ENCODE assay signal across 12 mouse cellular contexts in genomic region chr7:26775866-26776265, GRCm38 (mm10). TPM values are rescaled to one million over a fixed set of nuclear protein-coding genes. Genes with fewer than 3 reads are reported as not detected.
A peak's percentile ranks its signal among the peaks of the same experiment; 100 is the strongest.
DNase-seq lines count a peak whose midpoint lies in the region; ATAC-seq and TF ChIP-seq lines count a peak whose summit lies in the region.
"Had no signal": no experiment of that assay in that cellular context is flagged by ENCODE, and none has a peak within 500 bp of the region (broad histone marks: within the 10 kb centered on the region; RNA-seq: fewer than 3 reads in every experiment).

No protein-coding gene starts in this region.

- ATAC-seq in frontal cortex, adult (ENCODE audit: low TSS enrichment), result peak; percentile 27; the same call in 1 of the 2 replicates
- 0 out of 2 replicates have a peak, but pooled peaks have one; percentile 23 for ATAC-seq in embryonic facial prominence, embryonic 11.5 days (replicated peaks; ENCODE audit: insufficient number of reproducible peaks, low FRiP score, low TSS enrichment, low read depth)

- in situ Hi-C loops in CH12.LX (cut with MboI; ENCODE audit: low pct_ligation_motif_present, low pct_unique_long_range_greater_than_20kb, low sequenced_read_pairs), result loop anchor here (10.0 kb wide), 1 partner anchor 69 kb away; no protein-coding TSS in a partner anchor

- no peak for TF ChIP-seq EP300 in CH12.LX (IDR thresholded peaks at IDR 0.05; ENCODE audit: low read length)

- peaks cover 0 to 2% of the 10 kb centered on the region in 2 experiments for H3K36me3 ChIP-seq in CH12.LX (replicated peaks in 1 of 2; ENCODE audit: control insufficient read depth in 1 of 2, insufficient read depth in 1 of 2, low read length in 1 of 2)
- no peaks in the 10 kb centered on the region for H3K36me3 ChIP-seq in embryonic facial prominence, embryonic 11.5 days (replicated peaks; ENCODE audit: control insufficient read depth, insufficient read depth, low read depth, low read length)
- H3K36me3 ChIP-seq: neural tube, embryonic 13.5 days had no signal

- no peak overlapping the region for H3K27ac ChIP-seq in CH12.LX (ENCODE audit: insufficient read depth, low read depth)
- no peak overlapping the region for H3K27ac ChIP-seq in embryonic facial prominence, embryonic 11.5 days (replicated peaks; ENCODE audit: low read depth, low read length)
- H3K27ac ChIP-seq: neural tube, embryonic 13.5 days had no signal

- no peak for DNase-seq in frontal cortex, postnatal 25 days (ENCODE audit: low spot score in 2 of 2)
- DNase-seq in CH12.LX (ENCODE audit: extremely low read depth), result peak; percentile 49
- peak; percentile 52 for DNase-seq in embryonic facial prominence, embryonic 11.5 days (ENCODE audit: low spot score)
- DNase-seq in kidney, postnatal 4 days, result peak; percentile 9 to 31
- no peak for DNase-seq in urinary bladder, postnatal 4 days (ENCODE audit: low spot score in 2 of 2)
- no peak for DNase-seq in layer of hippocampus, adult 8-10 months (ENCODE audit: low spot score in 2 of 2)
- DNase-seq in spleen, postnatal 4 days (ENCODE audit: low spot score in 2 of 2), result no peak
- DNase-seq: cerebellum, adult 9-11 months; gastrocnemius, postnatal 14 days had no signal

- H3K9me3 ChIP-seq in CH12.LX (replicated peaks; ENCODE audit: low read length), result no peaks in the 10 kb centered on the region
- no peaks in the 10 kb centered on the region for H3K9me3 ChIP-seq in embryonic facial prominence, embryonic 11.5 days (replicated peaks; ENCODE audit: control insufficient read depth, low read length)

- dilution Hi-C loops in CH12.LX (cut with MboI; ENCODE audit: extremely low pct_ligation_motif_present, extremely low pct_unique_long_range_greater_than_20kb, low sequenced_read_pairs), result no loop called here

- WGBS in embryonic facial prominence, embryonic 11.5 days, result 20% methylated on average over 6 of the region's 6 CpGs

- TF ChIP-seq CTCF in CH12.LX (conservative IDR thresholded peaks at IDR 0.05 in 1 of 2, IDR thresholded peaks at IDR 0.05 in 1 of 2; ENCODE audit: low read depth in 2 of 2, low read length in 2 of 2), result peak in 1 of 2 experiments; percentile 87; a peak in 2 of 4 replicates

- H3K79me2 ChIP-seq in CH12.LX (replicated peaks; ENCODE audit: control insufficient read depth, extremely low read depth, insufficient read depth, poor library complexity, severe bottlenecking), result peaks cover 5% of the 10 kb centered on the region; the same call in 1 of the 2 replicates

- no peak for TF ChIP-seq POLR2A in CH12.LX (IDR thresholded peaks at IDR 0.05; ENCODE audit: low read depth, low read length)

- peaks cover 10 to 14% of the 10 kb centered on the region in 2 experiments for H3K4me1 ChIP-seq in CH12.LX (ENCODE audit: control insufficient read depth in 1 of 2, insufficient read depth in 2 of 2)
- no peaks in the 10 kb centered on the region for H3K4me1 ChIP-seq in embryonic facial prominence, embryonic 11.5 days (ENCODE audit: control insufficient read depth, insufficient read depth, low read length)
- H3K4me1 ChIP-seq: neural tube, embryonic 13.5 days had no signal

- no peak overlapping the region for H3K4me2 ChIP-seq in CH12.LX (ENCODE audit: insufficient read depth, low read depth, poor library complexity, severe bottlenecking)
- H3K4me2 ChIP-seq in embryonic facial prominence, embryonic 11.5 days (ENCODE audit: low read depth, low read length), result no peak overlapping the region
- H3K4me2 ChIP-seq: neural tube, embryonic 13.5 days had no signal

- TF ChIP-seq RAD21 in CH12.LX (IDR thresholded peaks at IDR 0.05; ENCODE audit: low read depth, low read length), result peak; percentile 78

- no peak overlapping the region for H3K4me3 ChIP-seq in CH12.LX (replicated peaks in 1 of 3; ENCODE audit: low read depth in 2 of 3, low read length in 2 of 3, poor library complexity in 1 of 3)
- no peak overlapping the region for H3K4me3 ChIP-seq in embryonic facial prominence, embryonic 11.5 days (ENCODE audit: low read depth, low read length)
- H3K4me3 ChIP-seq: neural tube, embryonic 13.5 days had no signal

- H3K27me3 ChIP-seq in CH12.LX (replicated peaks), result peaks cover 11% of the 10 kb centered on the region
- H3K27me3 ChIP-seq in embryonic facial prominence, embryonic 11.5 days (ENCODE audit: control insufficient read depth, insufficient read depth, low read length), result no peaks in the 10 kb centered on the region
- H3K27me3 ChIP-seq: neural tube, embryonic 13.5 days had no signal

- no peak overlapping the region for H3K9ac ChIP-seq in CH12.LX (ENCODE audit: insufficient read depth, low read depth)
- H3K9ac ChIP-seq in embryonic facial prominence, embryonic 11.5 days (replicated peaks; ENCODE audit: low read length), result no peak overlapping the region
- H3K9ac ChIP-seq: neural tube, embryonic 13.5 days had no signal

TF ChIP-seq in CH12.LX, 34 proteins besides CTCF, POLR2A, EP300 and RAD21:
- TF ChIP-seq BHLHE40 (IDR thresholded peaks at IDR 0.05; ENCODE audit: low read depth, low read length), result no peak
- TF ChIP-seq ZC3H11A (IDR thresholded peaks at IDR 0.05; ENCODE audit: low read depth, low read length), result 0 out of 2 replicates have a peak, but pooled peaks have one; percentile 1
- no peak for TF ChIP-seq IRF4 (IDR thresholded peaks at IDR 0.05; ENCODE audit: low read depth, low read length)
- no peak for TF ChIP-seq SIN3A (IDR thresholded peaks at IDR 0.05; ENCODE audit: low read length)
- TF ChIP-seq NRF1 (IDR thresholded peaks at IDR 0.05; ENCODE audit: low read depth, low read length), result no peak
- TF ChIP-seq ELF1 (IDR thresholded peaks at IDR 0.05; ENCODE audit: low read depth, low read length), result peak; percentile 62
- 0 out of 2 replicates have a peak, but pooled peaks have one; percentile 23 for TF ChIP-seq TCF12 (IDR thresholded peaks at IDR 0.05; ENCODE audit: low read depth, low read length)
- TF ChIP-seq SMC3 (IDR thresholded peaks at IDR 0.05; ENCODE audit: low read depth, low read length), result peak; percentile 75
- no peak for TF ChIP-seq ETS1 (conservative IDR thresholded peaks at IDR 0.05; ENCODE audit: low read depth, low read length)
- TF ChIP-seq NELFE (IDR thresholded peaks at IDR 0.05; ENCODE audit: low read depth, low read length), result no peak
- no peak for TF ChIP-seq KAT2A (IDR thresholded peaks at IDR 0.05; ENCODE audit: insufficient replicate concordance, low read length)

RNA-seq across cellular contexts. Expression of gene Cyp2b19, which starts 18.9 kb away (rescaled TPM):
- total RNA-seq in CH12.LX (2012; rRNA removed) (0.04 TPM in 2 replicates), CH12.LX (2014; rRNA removed) (not detected in 2 replicates)
- polyA plus RNA-seq in CH12.LX (2012; ENCODE audit: insufficient read length, low read depth), result 0.11 and 0.22 TPM in 2 replicates
- polyA plus RNA-seq in embryonic facial prominence, embryonic 11.5 days (2014; fragmentation: Nextera tagmentation; extraction: Ambion mirVana), result 0.10 TPM in 1 of 2 replicates, not detected in the other
- total RNA-seq in layer of hippocampus, adult 8-10 months (2022), result not detected
- total RNA-seq: gastrocnemius, postnatal 14 days had no signal

RNA-seq across cellular contexts. Expression of gene Cyp2g1, which starts 32.8 kb away (rescaled TPM):
- 0.25 and 0.34 TPM in 2 replicates for total RNA-seq in CH12.LX (2012; rRNA removed)
- not detected in 2 replicates for total RNA-seq in CH12.LX (2014; rRNA removed)
- not detected in 2 replicates for polyA plus RNA-seq in CH12.LX (2012; ENCODE audit: insufficient read length, low read depth)
- polyA plus RNA-seq in embryonic facial prominence, embryonic 11.5 days (2014; fragmentation: Nextera tagmentation; extraction: Ambion mirVana), result not detected in 2 replicates
- not detected for total RNA-seq in layer of hippocampus, adult 8-10 months (2022)
- total RNA-seq: gastrocnemius, postnatal 14 days had no signal
- polyA plus RNA-seq: limb, embryonic 14.5 days; neural tube, embryonic 13.5 days had no signal

RNA-seq across cellular contexts. Expression of gene Cyp2a5, which starts 59.2 kb away (rescaled TPM):
- total RNA-seq in CH12.LX (2012; rRNA removed), result not detected in 2 replicates
- total RNA-seq in CH12.LX (2014; rRNA removed), result not detected in 2 replicates
- not detected in 2 replicates for polyA plus RNA-seq in CH12.LX (2012; ENCODE audit: insufficient read length, low read depth)
- 0.57 TPM in 1 of 2 replicates, not detected in the other for polyA plus RNA-seq in embryonic facial prominence, embryonic 11.5 days (2014; fragmentation: Nextera tagmentation; extraction: Ambion mirVana)
- not detected for total RNA-seq in layer of hippocampus, adult 8-10 months (2022)
- total RNA-seq: gastrocnemius, postnatal 14 days had no signal
- polyA plus RNA-seq: limb, embryonic 14.5 days; neural tube, embryonic 13.5 days had no signal

Comparison
In these comparisons a context has a peak if more than half of its experiments do, and no peak if none do; other contexts are left out.
1. DNase-seq: peak in CH12.LX (single experiment), embryonic facial prominence, embryonic 11.5 days (single experiment) and kidney, postnatal 4 days (2 of 2); none in frontal cortex, postnatal 25 days (0 of 2), urinary bladder, postnatal 4 days (0 of 2), layer of hippocampus, adult 8-10 months (0 of 2) and spleen, postnatal 4 days (0 of 2).